Mouse (Mus musculus) bone marrow, adult 2 months (tissue): ENCODE results near the gene Speer4b.

ENCODE experiments used
- CTCF ChIP-seq: fragments of 200-500 bp; IDR thresholded peaks from 2 replicates; pipeline ENCODE4 v1.5.1; 2011; ENCODE audit warnings: low read length, control low read depth; ENCODE audit not compliant: control insufficient read depth, insufficient read depth
- POLR2A ChIP-seq: fragments of 200-500 bp; IDR thresholded peaks from 2 replicates; pipeline ENCODE4 v1.6.1; 2011; ENCODE audit warnings: low read depth, mild to moderate bottlenecking, control low read depth, low read length, borderline replicate concordance; ENCODE audit not compliant: control insufficient read depth

GRCm38 (mm10) chr5:27454386-27454785, 46.9 kb downstream of the Speer4b start:
- TF ChIP-seq POLR2A, result no peak
- TF ChIP-seq CTCF, result no peak
